Mouse (Mus musculus) left cerebral cortex, adult 11 months (tissue): Measurements from ENCODE around the gene Ikzf1.

ENCODE experiments used
- DNase-seq: peaks from one replicate; pipeline ENCODE4 v3.0.0; 2022; ENCODE audit warnings: low spot score

Gene Ikzf1

DNA sequence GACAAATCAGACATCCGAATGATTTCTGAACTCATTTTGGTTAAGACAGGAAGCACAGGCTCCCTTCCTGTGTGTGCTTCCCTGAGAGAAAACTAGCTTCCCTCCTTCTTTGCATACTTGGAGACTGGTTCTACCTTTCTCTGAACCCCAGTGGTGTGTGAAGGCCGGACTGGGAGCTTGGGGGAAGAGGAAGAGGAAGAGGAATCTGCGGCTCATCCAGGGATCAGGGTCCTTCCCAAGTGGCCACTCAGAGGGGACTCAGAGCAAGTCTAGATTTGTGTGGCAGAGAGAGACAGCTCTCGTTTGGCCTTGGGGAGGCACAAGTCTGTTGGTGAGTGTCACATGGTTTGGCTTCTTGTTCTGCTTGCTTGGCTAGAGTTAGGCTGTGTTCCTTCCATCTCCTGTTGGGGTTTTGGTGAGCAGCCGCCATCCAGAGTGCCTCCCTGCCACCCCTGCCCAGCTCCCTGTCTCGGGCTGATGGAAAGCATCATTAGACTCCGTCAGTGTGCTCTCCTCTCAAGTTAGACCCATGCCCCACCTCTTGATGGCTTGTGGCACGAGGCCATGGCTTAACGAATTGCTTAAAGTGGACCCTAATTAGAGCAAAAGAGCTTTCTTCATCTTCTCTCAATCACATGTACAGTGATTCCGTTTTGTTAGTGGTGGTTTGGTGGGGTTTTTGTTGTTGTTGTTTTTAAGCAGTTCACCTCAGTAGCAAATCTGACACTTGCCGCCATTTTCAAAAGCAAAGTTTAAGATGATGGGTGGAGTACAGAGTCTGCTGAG lies 5.4 kb downstream of the Ikzf1 start:
- no peak for DNase-seq

DNA sequence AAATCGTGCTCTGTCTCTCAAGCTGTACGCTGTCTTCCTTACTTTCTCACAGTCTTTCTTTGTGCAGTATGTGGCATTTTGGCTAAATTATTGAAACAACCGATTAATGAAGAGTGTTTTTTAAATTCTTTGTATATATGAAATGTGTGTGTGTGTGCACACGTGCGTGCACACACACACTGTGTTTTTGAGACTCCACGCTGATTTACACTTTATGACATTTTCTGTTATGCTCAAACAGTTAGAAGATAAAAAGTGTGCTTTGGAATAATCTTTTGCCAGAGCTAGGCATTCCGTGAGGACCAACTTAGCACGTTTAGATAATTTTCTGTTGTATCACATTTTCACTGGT lies 6.0 kb downstream of the Ikzf1 start:
- DNase-seq = no peak

DNA sequence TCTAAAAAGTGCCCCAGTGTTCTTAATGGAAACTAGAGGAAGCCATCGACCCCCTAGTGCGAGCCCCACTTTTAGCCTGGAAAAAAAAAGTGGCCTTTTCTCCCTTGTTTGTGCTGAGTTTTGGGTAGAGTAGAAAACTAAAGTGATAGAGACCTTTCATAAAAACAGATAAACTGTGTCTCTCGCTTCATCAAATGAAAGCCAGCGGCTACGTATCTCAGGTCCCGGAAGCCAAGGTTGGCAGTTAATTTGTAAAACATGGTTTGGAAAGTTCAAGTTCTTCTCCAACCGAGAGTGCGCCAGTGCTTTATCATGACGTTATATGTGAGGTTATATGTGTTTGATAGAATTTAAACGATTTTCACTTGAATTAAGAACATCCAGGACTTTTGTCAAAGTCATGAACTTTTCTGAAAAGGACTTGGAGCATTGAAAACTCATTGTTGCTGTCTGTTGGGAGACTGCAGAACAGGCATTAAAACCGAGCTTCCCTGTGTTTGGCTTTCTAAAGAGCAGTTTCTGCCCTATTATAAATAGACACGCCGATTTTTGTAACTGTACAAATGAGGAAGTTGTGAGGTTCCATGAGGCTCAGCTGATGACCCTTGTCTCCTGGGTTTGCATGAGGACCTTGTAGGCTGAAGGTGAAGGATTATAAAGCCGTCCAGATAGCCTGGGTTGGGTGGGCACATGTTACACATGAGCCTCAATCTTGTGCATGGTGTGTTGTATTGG lies 6.7 kb downstream of the Ikzf1 start:
- DNase-seq = no peak

DNA sequence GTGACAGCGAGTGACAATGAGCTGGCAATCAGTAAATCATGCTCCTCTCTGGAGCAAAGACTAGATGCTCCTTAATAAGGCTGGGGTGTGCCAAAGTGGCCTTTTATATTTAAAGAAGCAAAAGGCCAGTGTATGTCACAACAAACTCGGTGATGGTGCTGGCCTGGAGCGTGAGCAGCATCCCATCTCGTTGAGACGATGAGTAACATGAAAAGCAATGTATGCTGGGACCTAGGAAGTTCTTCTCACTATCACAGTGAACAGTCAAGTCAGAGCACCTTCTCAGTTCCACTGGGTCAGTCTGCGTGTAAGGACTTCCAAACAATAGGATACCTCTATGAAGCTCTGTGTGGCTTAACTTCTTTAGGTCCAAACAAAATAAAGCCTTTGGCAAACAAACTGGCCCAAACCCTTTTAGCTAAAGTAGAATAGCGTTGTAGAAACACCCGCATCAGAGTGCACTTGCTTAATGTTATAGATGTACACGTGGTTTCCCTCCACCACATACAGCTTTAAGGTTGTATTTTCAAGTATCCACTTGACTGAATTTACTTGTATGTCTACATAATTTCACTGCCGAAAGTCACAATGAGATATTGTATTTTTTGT lies 7.9 kb downstream of the Ikzf1 start:
- no peak for DNase-seq

DNA sequence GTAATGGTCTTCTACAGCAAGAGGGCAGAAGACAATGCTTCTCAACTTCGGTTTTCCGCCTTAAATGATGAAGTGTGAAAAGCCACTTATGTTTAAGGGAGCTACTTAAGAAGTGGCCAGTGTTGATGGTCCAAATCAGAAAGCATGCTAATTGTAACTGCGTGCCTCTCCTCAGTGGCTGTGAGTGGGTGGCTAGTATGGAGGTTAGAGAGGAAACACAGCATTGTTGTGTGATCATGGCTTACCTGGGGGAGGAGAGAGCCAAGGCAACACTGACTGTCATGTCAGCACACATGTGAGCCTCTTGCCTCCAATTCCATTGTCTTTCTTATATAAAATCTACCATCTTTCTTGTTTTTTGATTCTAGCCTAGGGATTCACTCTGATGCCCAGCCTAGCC lies 8.6 kb downstream of the Ikzf1 start:
- DNase-seq = no peak

DNA sequence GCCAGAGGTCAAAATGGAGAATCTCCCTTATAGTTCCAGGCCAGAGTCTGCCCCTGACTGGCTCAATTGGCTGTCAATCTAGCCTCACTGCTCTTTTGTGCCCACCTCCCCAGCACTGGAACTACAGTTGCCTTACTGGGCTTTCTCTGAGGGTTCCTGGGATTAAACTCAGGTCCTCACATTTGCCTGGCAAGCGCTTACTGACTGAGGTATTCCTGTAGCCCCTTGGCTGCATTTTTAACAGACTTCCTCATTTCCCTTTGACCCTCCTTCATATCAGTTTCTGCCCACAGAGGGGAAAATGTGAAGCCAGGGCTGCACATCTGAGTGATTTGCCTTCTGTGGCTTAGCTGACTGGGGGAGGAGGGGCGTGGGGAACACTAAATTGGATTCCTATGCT lies 9.3 kb downstream of the Ikzf1 start:
- DNase-seq = no peak

DNA sequence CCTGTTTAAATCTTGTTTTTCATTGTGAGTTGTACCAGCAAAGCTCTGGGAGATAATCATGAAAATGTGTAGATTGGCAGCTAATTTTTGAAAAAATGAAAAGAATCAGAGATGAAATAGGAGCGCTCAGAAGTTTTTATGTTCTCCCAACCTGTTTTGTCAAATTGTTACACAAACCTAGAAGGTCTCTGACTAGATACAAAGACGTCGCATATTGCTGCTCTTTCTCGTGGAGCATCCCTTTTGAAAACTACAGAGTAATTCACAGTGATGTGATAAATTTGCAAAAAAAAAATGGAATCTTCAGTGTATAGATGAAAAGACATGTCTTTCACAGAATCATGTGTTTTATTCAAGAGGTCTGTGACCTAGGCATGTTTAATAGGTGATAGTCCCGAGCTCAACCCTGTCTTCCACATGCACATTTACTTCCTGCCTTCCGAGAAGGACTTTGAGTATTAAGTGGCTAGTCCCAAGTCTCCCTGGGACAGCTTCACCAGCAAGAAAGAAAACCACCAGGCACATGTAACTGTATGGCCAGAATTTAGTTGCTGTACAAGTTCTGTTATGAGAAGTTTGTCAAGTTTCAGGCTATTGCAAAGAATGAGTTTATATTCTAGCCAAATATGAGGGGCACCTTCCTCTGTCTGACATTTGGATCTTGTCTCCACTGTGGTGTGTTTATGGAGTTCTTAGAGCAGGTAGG lies 9.8 kb downstream of the Ikzf1 start:
- no peak for DNase-seq

DNA sequence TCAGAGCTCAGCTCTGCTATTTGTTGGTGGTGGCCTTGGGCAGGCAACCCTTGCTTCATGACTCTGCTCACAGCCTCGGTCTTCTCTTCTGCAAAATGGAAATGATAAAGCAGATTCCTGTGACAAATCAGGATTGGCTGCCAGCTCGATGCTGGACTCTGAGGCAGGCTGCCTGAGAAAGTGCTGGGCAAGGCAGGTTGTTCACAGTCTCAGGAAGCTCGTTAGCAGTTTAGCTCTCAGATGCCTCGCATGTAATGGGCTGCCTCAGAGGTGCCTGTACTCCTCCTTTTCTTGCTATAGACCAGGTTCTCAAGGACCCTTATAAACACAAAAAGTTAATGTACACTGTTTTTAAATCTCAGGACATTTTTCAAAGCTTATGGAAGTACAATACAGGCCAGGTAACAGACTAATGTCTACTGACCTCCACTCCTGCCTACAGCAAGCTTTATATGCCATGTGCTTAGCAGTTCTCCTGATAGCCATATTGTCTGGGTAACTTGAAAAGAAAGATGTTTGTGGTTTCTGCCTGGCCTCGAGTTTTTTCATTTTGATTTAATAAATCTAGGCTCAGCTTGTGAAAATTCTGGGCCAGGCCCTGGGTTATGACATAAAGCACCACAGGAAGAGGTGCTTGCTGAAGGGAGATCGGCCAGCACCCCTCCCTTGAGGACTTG lies 10.5 kb downstream of the Ikzf1 start:
- DNase-seq = no peak

DNA sequence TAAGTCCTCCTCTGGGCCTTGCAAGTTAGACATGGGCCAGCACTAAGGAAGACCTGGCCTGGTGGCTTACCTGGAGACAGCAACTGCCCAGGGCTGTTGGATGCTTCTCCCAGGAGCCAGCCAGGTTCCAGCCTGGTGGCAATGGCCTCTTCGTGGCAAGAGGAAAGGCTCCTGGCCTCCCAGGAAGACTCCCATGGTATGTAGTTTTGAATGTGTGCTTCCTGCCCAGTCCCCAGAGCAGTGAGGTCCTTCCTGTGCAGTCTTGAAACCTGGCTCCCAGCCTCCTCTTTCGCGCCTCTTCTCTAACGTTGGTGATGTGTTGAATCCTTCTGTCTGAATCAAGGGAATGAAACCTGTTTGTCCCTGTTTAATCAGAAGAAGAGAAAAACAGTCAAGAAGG lies 11.1 kb downstream of the Ikzf1 start:
- no peak for DNase-seq

DNA sequence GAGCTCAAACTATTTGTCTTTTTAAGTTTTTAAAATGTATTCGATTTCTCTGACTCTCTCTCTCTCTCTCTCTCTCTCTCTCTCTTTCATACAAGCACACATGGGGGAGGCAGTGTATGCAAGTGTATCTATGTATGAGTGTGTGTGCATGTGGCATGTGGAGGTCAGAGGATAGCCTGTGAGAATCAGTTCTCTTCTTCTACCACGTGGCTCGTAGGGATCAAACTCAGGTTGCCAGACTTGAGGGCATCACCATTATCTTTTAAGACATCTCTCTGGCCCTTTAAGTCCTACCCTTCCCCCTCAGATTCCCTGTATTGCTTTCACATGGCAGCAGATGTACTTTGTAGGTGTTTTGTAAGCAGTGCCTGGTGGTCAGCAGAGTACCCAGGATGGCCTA lies 12.0 kb downstream of the Ikzf1 start:
- DNase-seq = no peak

DNA sequence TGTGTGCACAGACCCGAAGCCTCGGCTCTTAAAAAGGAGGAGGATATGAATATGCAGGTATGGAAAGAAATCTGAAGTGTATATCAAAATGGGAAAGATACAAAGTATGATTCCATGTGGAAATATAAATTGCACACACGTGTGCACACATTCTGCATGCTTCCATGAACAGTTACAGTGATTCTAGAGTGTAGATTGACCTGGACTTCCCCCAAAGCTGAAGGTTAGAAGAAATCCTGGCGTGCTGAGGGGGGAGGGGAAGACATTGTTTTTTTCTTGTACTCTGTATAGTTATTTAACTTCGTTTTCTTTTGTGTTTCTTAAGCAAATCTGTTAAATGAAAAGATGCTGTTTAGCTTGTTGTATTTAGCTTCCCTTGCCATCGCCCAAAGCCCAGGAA lies 16.6 kb downstream of the Ikzf1 start:
- no peak for DNase-seq

DNA sequence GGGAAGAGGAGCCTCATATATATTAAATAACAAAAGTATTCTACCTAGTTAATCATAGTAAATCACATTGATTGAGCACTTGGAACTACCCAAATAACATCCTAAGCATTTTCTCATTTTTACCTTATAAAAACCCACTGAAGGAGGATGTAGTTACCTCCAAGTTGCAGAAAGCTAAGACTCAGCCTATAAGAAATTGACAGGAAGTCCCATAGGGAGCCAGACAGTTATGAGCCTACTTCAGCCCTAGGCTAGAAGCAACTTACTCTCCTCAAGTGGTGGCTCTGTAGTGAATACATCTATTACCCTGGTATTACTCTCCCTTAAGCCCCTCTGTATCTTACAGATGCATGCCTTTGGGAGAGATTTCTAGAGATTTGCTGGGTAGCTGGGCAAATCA lies 19.0 kb downstream of the Ikzf1 start:
- DNase-seq = no peak

DNA sequence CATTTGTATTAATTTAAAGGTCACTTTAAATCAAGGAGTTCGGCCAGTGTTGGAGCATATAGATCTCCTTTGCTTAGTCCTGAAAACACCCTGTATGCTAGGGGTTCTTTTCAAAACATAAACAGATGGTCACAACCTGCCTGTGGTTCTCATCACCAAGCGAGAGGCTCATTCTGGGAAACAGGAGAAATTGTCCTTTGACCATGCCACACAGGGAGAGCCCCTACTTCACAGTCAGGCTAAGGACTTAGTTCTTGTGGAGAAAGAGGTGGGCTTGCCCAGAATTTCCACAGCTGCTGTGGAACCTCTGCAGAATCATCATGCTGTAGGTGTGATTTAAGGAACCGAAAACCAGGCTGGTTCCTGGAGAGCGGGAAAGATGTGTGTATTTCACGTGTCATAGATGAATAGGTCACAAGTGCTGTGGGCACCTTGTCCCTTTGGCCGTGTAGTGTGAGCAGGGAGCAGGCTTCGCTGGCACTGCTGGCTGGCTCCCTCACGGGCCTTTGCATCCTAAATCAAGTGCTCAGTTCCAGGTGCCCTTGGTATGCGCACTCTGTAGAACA lies 23.4 kb downstream of the Ikzf1 start:
- DNase-seq = no peak

DNA sequence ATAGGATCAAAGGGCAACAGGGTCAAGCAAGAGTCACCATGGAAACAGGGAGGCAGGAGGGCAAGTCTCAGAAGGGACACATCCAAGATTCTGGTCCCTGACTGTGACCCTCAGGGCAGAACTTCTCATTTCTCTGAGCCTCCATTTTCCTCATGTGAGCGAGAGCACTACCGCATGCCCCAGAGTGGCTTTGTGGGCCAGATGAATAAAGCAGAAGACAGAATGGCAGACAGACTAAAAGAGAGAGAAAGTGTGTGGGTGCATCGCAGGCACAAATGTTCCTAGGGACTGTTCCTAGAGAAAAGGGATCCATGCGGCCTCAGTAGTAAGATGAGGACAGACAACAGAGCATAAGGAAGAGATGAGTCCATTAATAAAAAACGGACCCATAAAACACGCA lies 24.5 kb downstream of the Ikzf1 start:
- DNase-seq = no peak

DNA sequence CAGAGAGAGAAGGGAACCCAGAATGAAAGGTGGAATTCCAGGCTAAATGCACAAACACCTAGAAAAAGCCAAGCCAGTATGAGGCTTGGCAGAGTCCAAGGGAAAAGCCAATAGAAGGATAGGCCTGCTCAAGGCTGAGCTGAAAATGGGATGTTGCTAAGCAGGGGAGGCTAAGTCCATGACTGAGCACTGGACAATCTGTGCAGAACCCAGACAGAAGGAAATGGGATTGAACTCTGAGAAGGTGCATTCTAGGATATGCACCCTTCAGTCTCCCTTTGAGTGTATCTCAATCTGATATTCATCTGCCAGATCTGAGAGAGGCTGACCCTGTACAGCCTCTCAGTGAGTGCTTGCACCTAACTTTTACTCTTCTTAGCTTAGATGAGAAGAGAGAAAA lies 25.9 kb downstream of the Ikzf1 start:
- DNase-seq = no peak

DNA sequence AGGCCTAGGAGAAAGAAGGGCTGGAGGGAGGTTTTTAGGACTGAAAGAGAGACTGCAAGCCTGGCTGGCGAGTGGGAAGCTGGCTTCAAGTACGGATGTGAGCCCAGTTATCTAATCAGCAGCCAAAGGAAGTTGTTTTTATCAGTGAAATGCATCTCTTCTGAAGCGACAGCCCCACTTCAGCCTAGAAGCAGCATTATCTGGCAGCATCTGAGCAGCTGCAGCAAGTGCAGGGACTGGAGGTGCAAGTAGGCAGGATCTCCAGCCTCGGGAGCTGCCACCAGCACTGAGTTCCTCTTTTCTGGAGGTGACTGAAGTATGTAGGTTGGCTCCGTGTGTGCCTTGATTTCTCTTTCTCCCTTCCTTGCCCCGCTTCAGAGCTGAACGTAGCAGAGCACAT lies 26.9 kb downstream of the Ikzf1 start:
- DNase-seq = no peak

DNA sequence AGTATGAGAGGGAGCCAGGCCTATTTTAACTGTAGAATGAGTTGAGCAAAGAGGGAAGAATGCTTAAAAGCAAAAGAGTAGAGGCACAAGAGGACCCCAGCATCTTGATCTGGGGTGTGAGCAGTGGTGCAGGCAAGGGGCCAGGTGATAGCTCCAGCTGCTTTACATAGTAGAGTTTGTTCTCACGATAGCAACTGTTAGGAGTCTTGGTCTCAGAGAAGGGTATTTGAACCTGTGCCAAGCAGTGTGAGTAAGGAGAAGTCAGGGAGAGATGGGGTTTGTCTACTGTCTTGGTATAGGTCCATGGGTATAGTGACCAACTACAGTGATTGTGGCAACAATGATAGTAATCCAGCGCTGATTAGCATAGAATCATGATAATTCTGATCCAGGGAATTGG lies 29.9 kb downstream of the Ikzf1 start:
- no peak for DNase-seq

DNA sequence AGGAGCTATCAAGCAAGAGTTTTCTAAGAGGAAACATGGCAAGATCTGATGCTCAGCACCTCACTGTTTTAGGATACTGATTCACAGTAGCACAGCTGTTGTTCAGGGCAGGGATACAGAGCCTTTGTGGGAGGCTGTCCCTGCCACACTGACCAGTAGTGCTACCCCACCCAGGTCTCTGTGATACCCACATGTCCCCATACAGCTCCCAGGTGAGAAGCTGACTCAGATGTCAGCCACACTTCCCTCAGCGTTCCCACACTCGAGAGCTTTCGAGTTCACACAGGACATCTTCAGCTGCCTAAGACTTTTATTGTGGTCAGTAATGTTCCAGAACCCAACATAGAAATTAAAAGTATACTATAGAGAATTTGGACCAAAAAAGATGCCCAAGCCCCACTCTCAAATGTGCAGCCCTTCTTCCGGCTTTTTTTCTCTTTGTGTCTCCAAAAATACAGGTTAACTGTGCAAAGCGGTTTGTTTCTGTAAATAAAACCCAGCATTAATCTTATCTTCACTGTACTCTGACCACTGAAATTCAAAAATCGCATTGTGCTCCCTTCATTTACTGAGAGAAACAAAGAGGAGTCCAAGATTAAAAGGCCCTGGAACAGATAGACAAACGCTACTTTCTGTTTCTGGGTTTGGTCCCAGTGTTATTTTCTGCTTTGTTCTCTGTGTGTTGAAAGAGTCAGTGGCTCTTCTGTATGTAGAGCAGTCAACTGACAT lies 31.3 kb downstream of the Ikzf1 start:
- no peak for DNase-seq

DNA sequence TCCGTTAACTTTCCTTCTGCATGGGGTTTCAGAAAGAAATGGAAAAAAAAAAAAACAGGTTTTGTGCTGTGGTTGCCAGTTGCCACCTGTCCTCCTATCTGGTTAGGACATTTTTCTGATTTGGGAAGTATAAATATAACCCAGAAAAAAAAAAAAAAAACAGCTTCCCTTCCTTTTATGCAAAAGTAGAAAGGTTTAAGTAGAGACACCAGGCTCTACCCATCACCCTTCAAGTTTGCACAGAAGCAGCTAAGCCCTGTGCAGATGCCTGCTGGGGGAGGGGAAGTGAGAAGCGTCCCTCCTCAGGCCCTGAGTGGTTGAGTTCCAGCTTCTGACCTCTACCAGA lies 31.9 kb downstream of the Ikzf1 start:
- no peak for DNase-seq

DNA sequence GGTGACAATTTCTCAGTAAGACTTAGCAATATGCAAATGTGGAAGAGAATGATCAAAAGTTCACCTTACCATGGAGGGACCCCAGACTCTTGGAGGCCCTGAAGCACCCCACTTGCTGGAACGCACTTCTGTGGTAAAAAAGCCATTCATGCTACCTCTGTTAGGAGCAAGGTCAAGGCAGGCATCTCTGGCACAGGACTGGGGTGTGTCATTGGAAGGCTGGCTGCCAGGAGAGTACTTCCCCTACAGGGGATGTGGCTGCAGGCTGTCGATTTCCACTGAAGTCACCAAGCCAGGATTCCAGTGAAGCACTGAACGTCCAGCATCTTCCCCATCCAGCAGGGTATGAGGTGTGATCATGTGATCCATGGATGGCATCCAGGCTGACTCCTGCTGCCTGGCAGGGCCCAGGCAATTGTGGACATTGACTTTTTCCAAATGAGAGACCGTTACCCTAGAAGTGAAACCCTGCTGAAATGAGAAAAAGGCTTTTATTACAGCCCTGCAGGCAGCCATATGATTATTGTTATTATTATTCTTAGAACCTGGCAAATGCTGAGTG lies 32.9 kb downstream of the Ikzf1 start:
- DNase-seq = no peak

DNA sequence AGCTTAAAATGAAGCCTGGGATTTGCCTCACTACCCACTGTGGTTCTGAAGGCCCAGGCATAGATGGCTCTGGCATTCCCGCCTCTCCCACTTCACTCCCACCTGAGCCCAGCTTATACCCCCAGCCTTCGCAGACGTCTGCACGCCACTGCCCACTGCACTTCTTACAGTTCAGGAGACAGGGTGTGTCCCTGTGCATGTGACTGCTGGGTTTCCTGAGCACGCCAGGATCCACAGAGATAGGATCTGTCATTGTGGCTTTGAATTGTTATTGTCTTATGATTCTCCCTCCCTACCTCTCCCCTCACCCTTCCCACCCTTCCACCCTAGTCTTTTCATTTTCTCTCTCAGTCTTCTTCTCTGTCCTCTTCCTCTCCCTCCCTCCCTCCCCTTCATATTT lies 34.9 kb downstream of the Ikzf1 start:
- no peak for DNase-seq
